26 mouse cellular contexts compared by ENCODE assay signal in the genomic region with DNA sequence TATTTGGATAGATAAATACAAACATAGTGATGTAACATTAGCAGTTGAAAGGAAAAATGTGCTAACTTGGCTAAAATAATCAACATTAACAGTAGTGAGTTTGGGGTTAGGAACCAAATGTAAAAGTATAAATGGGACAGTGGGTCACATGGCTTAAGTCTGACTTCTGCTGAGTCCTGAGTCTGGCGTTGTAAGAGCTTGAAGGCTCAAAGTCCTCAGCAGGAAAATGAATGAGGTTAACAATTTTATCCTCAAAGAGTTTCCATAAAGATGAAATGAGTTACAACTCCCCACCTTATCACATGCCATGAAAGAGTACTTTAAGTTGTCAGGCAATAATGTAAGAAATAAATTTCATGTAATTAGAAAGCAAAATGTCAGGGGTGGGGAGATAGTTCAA. TPM values are rescaled to one million over a fixed set of nuclear protein-coding genes. Genes with fewer than 3 reads are reported as not detected.
"Had no signal": no experiment of that assay in that cellular context is flagged by ENCODE, and none has a peak within 500 bp of the region (broad histone marks: within the 10 kb centered on the region; RNA-seq: fewer than 3 reads in every experiment).

No protein-coding gene starts in this region.

- H3K27me3 ChIP-seq: heart, embryonic 13.5 days; heart, embryonic 15.5 days; kidney, embryonic 15.5 days; limb, embryonic 13.5 days; limb, embryonic 15.5 days had no signal

- H3K4me1 ChIP-seq: heart, embryonic 13.5 days; heart, embryonic 15.5 days; kidney, embryonic 15.5 days; limb, embryonic 13.5 days; limb, embryonic 15.5 days had no signal

- H3K4me2 ChIP-seq: heart, embryonic 11.5 days; heart, embryonic 13.5 days; heart, embryonic 15.5 days; hindbrain, embryonic 14.5 days; kidney, embryonic 15.5 days; limb, embryonic 13.5 days; limb, embryonic 15.5 days; liver, embryonic 11.5 days had no signal

- H3K27ac ChIP-seq: heart, adult 2 months; heart, embryonic 13.5 days; heart, embryonic 15.5 days; hindbrain, embryonic 14.5 days; kidney, embryonic 15.5 days; kidney, postnatal 0 days; limb, embryonic 13.5 days; limb, embryonic 15.5 days; liver, embryonic 14.5 days had no signal

- DNase-seq: gastrocnemius, postnatal 14 days; gastrocnemius, postnatal 36 days; heart, adult 11 months; heart, adult 2 months; heart, postnatal 14 days; heart, postnatal 36 days; kidney, adult 11 months; kidney, adult 2 months; kidney, adult 9 months; kidney, postnatal 14 days; kidney, postnatal 36 days; layer of hippocampus, adult 9-11 months; layer of hippocampus, postnatal 36 days; left cerebral cortex, postnatal 4 days had no signal

- ATAC-seq: hindbrain, embryonic 16.5 days; inflammation-experienced regulatory T-cells, adult 6 months had no signal

- H3K9me3 ChIP-seq: heart, embryonic 13.5 days; heart, embryonic 15.5 days; kidney, embryonic 15.5 days; limb, embryonic 13.5 days; limb, embryonic 15.5 days had no signal

- H3K9ac ChIP-seq: heart, embryonic 13.5 days; heart, embryonic 15.5 days; hindbrain, embryonic 14.5 days; kidney, embryonic 15.5 days; limb, embryonic 13.5 days; limb, embryonic 15.5 days; liver, embryonic 14.5 days had no signal

- H3K36me3 ChIP-seq: heart, embryonic 13.5 days; heart, embryonic 15.5 days; kidney, embryonic 15.5 days; limb, embryonic 13.5 days; limb, embryonic 15.5 days had no signal

- H3K4me3 ChIP-seq: heart, adult 2 months; heart, embryonic 13.5 days; heart, embryonic 15.5 days; kidney, embryonic 15.5 days; limb, embryonic 13.5 days; limb, embryonic 15.5 days had no signal

RNA-seq across cellular contexts. Expression of gene Fam83b, which starts 13.8 kb away (rescaled TPM):
- polyA plus RNA-seq: heart, adult 2 months; inflammation-experienced regulatory T-cells, adult 6 months had no signal
